ENCODE assay signal across 10 mouse cellular contexts in the genomic region with DNA sequence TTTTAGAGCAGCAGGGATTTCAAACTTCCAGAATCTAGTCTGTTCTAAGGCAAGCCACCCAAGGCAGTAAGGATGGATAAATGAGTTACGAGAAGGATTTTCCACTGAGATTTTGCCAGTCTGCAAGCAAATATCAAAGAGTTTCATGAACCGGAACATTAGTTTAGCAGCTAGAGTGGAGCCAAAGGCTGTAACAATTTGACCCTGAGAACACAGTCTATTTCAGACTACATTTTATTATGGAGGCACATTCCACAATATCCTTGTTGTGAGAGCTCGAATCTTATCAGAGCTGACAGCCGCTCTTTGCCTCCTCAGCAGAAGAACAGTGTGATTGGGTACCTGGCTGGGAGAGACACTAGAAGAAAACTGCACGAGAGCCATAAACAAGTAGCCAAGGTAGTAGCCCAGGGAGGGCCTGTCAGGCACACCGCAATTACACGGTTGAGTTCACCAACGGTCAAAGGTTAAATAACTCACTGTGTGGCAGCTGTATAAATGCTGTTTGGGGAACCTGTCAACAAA.
DNase-seq lines count a peak whose midpoint lies in the region; ATAC-seq and TF ChIP-seq lines count a peak whose summit lies in the region.
"Had no signal": no experiment of that assay in that cellular context is flagged by ENCODE, and none has a peak within 500 bp of the region (broad histone marks: within the 10 kb centered on the region; RNA-seq: fewer than 3 reads in every experiment).

No protein-coding gene starts in this region.

- H3K27me3 ChIP-seq in hindbrain, embryonic 11.5 days (ENCODE audit: control insufficient read depth, insufficient read depth, low read length) = no peaks in the 10 kb centered on the region
- H3K27me3 ChIP-seq in hindbrain, postnatal 0 days (ENCODE audit: insufficient read depth, low read length) = no peaks in the 10 kb centered on the region
- H3K27me3 ChIP-seq in kidney, embryonic 16.5 days (ENCODE audit: insufficient read depth, low read length) = peaks cover 27% of the 10 kb centered on the region
- H3K27me3 ChIP-seq: liver, embryonic 12.5 days; stomach, embryonic 15.5 days had no signal

- H3K4me3 ChIP-seq in hindbrain, embryonic 11.5 days (ENCODE audit: low read depth, low read length) = no peak overlapping the region
- H3K4me3 ChIP-seq in hindbrain, postnatal 0 days (ENCODE audit: low read length) = no peak overlapping the region
- H3K4me3 ChIP-seq in embryonic fibroblast, embryonic 13.5 days (ENCODE audit: insufficient read depth, low read length) = no peak overlapping the region
- H3K4me3 ChIP-seq in kidney, embryonic 16.5 days (ENCODE audit: low read length) = no peak overlapping the region
- H3K4me3 ChIP-seq: liver, embryonic 12.5 days; stomach, embryonic 15.5 days had no signal

- no peaks in the 10 kb centered on the region for H3K4me1 ChIP-seq in hindbrain, embryonic 11.5 days (replicated peaks; ENCODE audit: control insufficient read depth, insufficient read depth, low read length)
- no peaks in the 10 kb centered on the region for H3K4me1 ChIP-seq in hindbrain, postnatal 0 days (ENCODE audit: insufficient read depth, low read length)
- H3K4me1 ChIP-seq in embryonic fibroblast, embryonic 13.5 days (ENCODE audit: control insufficient read depth, insufficient read depth, low read length) = peaks cover 10% of the 10 kb centered on the region; the same call in 1 of the 2 replicates
- H3K4me1 ChIP-seq in kidney, embryonic 16.5 days (ENCODE audit: insufficient read depth, low read length) = peaks cover 22% of the 10 kb centered on the region
- H3K4me1 ChIP-seq: liver, embryonic 12.5 days; stomach, embryonic 15.5 days had no signal

- no peak for TF ChIP-seq POLR2A in embryonic fibroblast, embryonic 13.5 days (IDR thresholded peaks at IDR 0.05; ENCODE audit: low read depth, low read length)

- no peak overlapping the region for H3K27ac ChIP-seq in hindbrain, embryonic 11.5 days (ENCODE audit: low read depth, low read length)
- H3K27ac ChIP-seq in hindbrain, postnatal 0 days = no peak overlapping the region
- peak overlapping the region; percentile 64 for H3K27ac ChIP-seq in embryonic fibroblast, embryonic 13.5 days (ENCODE audit: insufficient read depth, low read length)
- H3K27ac ChIP-seq in kidney, embryonic 16.5 days (ENCODE audit: low read length) = peak overlapping the region; percentile 59
- H3K27ac ChIP-seq: liver, embryonic 12.5 days; stomach, embryonic 15.5 days had no signal

- ATAC-seq in hindbrain, embryonic 11.5 days (ENCODE audit: low FRiP score) = peak; percentile 77
- ATAC-seq in hindbrain, postnatal 0 days = no peak
- ATAC-seq in kidney, embryonic 16.5 days (ENCODE audit: low FRiP score, low TSS enrichment) = peak; percentile 94
- no peak for ATAC-seq in megakaryocyte-erythroid progenitor cell, adult 5-6 weeks (replicated peaks; ENCODE audit: low FRiP score, low TSS enrichment, poor library complexity, severe bottlenecking)
- ATAC-seq: liver, embryonic 12.5 days had no signal

- DNase-seq in hindbrain, embryonic 11.5 days (ENCODE audit: low spot score) = peak; percentile 60
- DNase-seq in hindbrain, postnatal 0 days (ENCODE audit: low spot score) = no peak
- peak; percentile 73 for DNase-seq in retina, embryonic 14.5 days (ENCODE audit: low spot score)
- no peak for DNase-seq in adrenal gland, adult 8-10 months
- DNase-seq in adrenal gland, adult 18-20 months (ENCODE audit: low spot score in 2 of 2) = no peak

- H3K9me3 ChIP-seq in hindbrain, embryonic 11.5 days (ENCODE audit: control insufficient read depth, low read length) = no peaks in the 10 kb centered on the region
- H3K9me3 ChIP-seq in hindbrain, postnatal 0 days (ENCODE audit: low read length) = no peaks in the 10 kb centered on the region
- no peaks in the 10 kb centered on the region for H3K9me3 ChIP-seq in kidney, embryonic 16.5 days (ENCODE audit: low read length)
- H3K9me3 ChIP-seq: liver, embryonic 12.5 days; stomach, embryonic 15.5 days had no signal

- H3K36me3 ChIP-seq in hindbrain, embryonic 11.5 days (ENCODE audit: control insufficient read depth, insufficient read depth, low read length) = no peaks in the 10 kb centered on the region
- no peaks in the 10 kb centered on the region for H3K36me3 ChIP-seq in hindbrain, postnatal 0 days (ENCODE audit: insufficient read depth, low read length)
- H3K36me3 ChIP-seq in kidney, embryonic 16.5 days (ENCODE audit: insufficient read depth, low read length) = no peaks in the 10 kb centered on the region
- H3K36me3 ChIP-seq: liver, embryonic 12.5 days; stomach, embryonic 15.5 days had no signal

- H3K4me2 ChIP-seq in hindbrain, embryonic 11.5 days (replicated peaks; ENCODE audit: low read depth, low read length) = no peak overlapping the region
- no peak overlapping the region for H3K4me2 ChIP-seq in hindbrain, postnatal 0 days (ENCODE audit: low read depth, low read length)
- H3K4me2 ChIP-seq in kidney, embryonic 16.5 days (replicated peaks; ENCODE audit: low read depth, low read length) = no peak overlapping the region
- H3K4me2 ChIP-seq: liver, embryonic 12.5 days; stomach, embryonic 15.5 days had no signal

- 19% methylated on average over 8 of the region's 8 CpGs for WGBS in hindbrain, embryonic 11.5 days
- 17% methylated on average over 8 of the region's 8 CpGs for WGBS in hindbrain, postnatal 0 days
- WGBS in kidney, embryonic 16.5 days = 15% methylated on average over 8 of the region's 8 CpGs

- no peak overlapping the region for H3K9ac ChIP-seq in hindbrain, embryonic 11.5 days (ENCODE audit: low read depth, low read length)
- no peak overlapping the region for H3K9ac ChIP-seq in hindbrain, postnatal 0 days (replicated peaks; ENCODE audit: low read length)
- H3K9ac ChIP-seq in kidney, embryonic 16.5 days (replicated peaks; ENCODE audit: low read length) = no peak overlapping the region
- H3K9ac ChIP-seq: liver, embryonic 12.5 days; stomach, embryonic 15.5 days had no signal

- TF ChIP-seq CTCF in hindbrain, postnatal 0 days (IDR thresholded peaks at IDR 0.05; ENCODE audit: low read depth) = no peak
- no peak for TF ChIP-seq CTCF in embryonic fibroblast, embryonic 13.5 days (IDR thresholded peaks at IDR 0.05; ENCODE audit: borderline replicate concordance, insufficient read depth, low read length)

Comparison
In these comparisons a context has a peak if more than half of its experiments do, and no peak if none do; other contexts are left out.
1. ATAC-seq: peak in hindbrain, embryonic 11.5 days (single experiment) and kidney, embryonic 16.5 days (single experiment); none in hindbrain, postnatal 0 days (single experiment) and megakaryocyte-erythroid progenitor cell, adult 5-6 weeks (single experiment).
2. DNase-seq: peak in hindbrain, embryonic 11.5 days (single experiment) and retina, embryonic 14.5 days (single experiment); none in hindbrain, postnatal 0 days (single experiment), adrenal gland, adult 8-10 months (single experiment) and adrenal gland, adult 18-20 months (0 of 2).
3. H3K27ac ChIP-seq: peak in embryonic fibroblast, embryonic 13.5 days (single experiment) and kidney, embryonic 16.5 days (single experiment); none in hindbrain, embryonic 11.5 days (single experiment) and hindbrain, postnatal 0 days (single experiment).